Mouse (Mus musculus) left cerebral cortex, postnatal 14 days (tissue): ENCODE measurements around the gene Lamb3. TPM values are rescaled to one million over a fixed set of nuclear protein-coding genes. Genes with fewer than 3 reads are reported as not detected.

Source experiments
- DNase-seq, 2 experiments: peaks; one replicate each; pipeline ENCODE4 v3.0.0; 2021 to 2022; ENCODE audit warnings: low spot score in 2 of 2, mixed read lengths in 1 of 2
- intact Hi-C: fragments of 180-260 bp; cut with DNase I; formaldehyde crosslinking; loops from one replicate; pipeline ENCODE4 v1.15.1; 2025
- long read RNA-seq, 2 experiments: library from polyadenylated mRNA; stranded (forward); transcript quantifications; one replicate each; pipeline ENCODE4 v2.0.0; 2021
- total RNA-seq, 2 experiments: library from RNA; stranded (reverse); gene quantifications; 2 replicates each; pipeline ENCODE4 v1.2.3; 2021

Gene Lamb3
- total RNA-seq, result 1 to 10 TPM; 1.6 to 3.0 TPM
- long read RNA-seq, experiment 1, partial matches to known transcripts, result 2 of 4 reads
- long read RNA-seq, experiment 1, other reads (novel, unspliced or antisense), result 2 of 4 reads
- long read RNA-seq, experiment 2, partial matches to known transcripts, result 4 of 5 reads
- long read RNA-seq, experiment 2, other reads (novel, unspliced or antisense), result 1 of 5 reads

- no peak for DNase-seq
- intact Hi-C loops, result loop anchor here (5.0 kb wide), 3 partner anchors 45 to 175 kb away; no protein-coding TSS in a partner anchor
Measured at GRCm38 (mm10) chr1:193207503-193207902, at the start of gene Lamb3. Gene Lamb3, plus strand, starts transcription at chr1:193207699.

DNA sequence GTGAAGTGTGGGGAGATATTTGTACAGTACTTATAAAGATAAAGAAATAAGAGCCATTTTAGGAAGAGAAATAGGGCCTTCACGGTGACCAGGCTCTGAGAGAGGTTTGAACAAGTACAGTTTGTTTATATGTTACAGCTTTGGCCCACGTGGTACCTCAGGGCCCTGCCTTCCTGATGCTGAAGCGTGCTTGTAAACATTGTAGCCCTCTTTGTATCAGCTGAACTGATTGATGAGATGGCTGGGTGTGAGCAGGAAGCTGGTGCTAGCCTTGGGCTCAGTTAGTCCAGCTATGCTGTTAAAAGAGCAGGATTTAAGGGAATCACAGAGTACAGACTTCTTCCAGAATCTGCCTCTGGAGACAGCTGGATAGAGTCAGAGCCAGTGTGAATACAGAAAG lies 48.3 kb upstream of the Lamb3 start:
- DNase-seq, result no peak
- intact Hi-C loops, result no loop called here

DNA sequence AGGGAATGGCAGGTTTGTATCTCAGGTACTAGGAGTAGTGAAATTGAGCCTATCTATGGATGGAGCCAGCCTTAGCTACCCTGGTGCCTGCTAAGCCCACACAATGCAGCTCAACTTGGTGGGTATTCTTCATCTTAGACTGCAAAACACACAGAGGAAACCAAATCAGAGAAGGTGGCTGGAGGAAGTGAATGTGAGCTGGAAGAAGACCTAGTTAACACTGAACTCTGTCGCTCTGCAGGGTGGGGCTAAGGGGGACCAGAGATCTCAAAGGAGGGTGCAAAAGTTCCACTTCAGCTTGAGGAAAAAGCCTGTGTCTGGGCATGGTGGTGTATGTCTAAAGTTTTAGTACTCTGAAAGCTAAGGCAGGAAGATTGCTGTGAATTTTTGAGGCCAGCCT lies 47.9 kb upstream of the Lamb3 start:
- intact Hi-C loops, result no loop called here
- no peak for DNase-seq

DNA sequence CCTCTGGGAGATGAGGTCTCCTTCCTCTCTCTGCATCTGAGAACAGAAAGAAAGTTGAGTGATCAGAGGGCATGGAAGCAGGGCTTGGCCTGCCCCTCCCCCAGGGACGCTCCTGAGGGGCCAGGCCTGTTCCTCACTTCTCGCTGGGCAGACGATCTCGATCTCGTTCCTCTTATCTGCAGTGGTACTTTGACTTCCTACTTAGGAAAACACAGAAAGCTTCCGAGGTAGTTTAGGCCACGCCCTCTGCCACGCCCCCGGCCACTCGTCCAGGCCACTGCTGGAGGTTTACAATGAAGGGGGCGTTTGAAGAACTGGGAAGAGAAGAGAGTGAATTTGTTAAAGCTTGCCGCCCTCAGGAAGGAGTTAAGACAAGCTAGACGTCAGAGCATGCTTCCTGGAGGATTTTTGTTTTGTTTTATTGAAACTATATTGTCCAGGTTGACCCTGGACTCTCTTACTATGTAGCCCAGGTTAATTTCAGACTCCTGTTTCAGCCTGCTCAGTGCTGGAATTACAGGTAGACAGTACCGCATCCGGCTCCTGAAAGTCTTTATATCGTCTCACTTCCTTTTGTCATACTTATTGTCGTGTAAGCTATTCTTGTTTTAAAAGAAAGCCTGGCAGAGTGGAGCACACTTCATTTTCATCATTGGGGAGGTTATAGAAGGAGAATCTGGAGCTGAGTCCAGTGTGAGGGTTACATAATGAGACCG lies 47.0 kb upstream of the Lamb3 start:
- peak in 1 of 2 experiments; percentile 23 for DNase-seq
- intact Hi-C loops, result no loop called here

- no peak for DNase-seq
- intact Hi-C loops, result no loop called here
Measured at GRCm38 (mm10) chr1:193167746-193168145, 39.8 kb upstream of the Lamb3 start, which contains the start of gene A130010J15Rik. Gene A130010J15Rik, plus strand, starts transcription at chr1:193168046.

- intact Hi-C loops, result no loop called here
- DNase-seq, result no peak
Measured at GRCm38 (mm10) chr1:193169228-193169627, 38.3 kb upstream of the Lamb3 start.

DNA sequence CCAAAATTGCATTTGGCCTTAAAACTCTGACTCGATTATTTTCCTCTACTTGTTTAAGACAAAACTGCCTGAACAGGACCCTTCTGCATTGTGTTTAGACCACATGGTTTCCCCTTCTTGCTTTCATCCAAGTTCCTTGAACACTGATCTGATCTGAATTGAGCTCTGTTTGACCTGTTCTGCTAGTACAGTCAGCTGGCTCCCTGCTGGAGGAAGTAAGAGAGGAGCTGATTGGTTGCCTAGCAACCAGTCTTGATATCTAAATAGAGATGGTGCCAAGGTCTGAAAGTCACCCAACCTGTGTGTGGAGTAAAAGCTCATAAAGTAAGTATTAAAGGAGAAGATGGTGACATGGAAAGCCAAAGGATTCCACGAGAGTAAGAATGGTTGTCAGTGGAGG lies 37.6 kb upstream of the Lamb3 start:
- DNase-seq, result peak in 1 of 2 experiments; percentile 20
- intact Hi-C loops, result loop anchor here (5.0 kb wide), 1 partner anchor 38 kb away; the partner anchor contains the start of gene Diexf

DNA sequence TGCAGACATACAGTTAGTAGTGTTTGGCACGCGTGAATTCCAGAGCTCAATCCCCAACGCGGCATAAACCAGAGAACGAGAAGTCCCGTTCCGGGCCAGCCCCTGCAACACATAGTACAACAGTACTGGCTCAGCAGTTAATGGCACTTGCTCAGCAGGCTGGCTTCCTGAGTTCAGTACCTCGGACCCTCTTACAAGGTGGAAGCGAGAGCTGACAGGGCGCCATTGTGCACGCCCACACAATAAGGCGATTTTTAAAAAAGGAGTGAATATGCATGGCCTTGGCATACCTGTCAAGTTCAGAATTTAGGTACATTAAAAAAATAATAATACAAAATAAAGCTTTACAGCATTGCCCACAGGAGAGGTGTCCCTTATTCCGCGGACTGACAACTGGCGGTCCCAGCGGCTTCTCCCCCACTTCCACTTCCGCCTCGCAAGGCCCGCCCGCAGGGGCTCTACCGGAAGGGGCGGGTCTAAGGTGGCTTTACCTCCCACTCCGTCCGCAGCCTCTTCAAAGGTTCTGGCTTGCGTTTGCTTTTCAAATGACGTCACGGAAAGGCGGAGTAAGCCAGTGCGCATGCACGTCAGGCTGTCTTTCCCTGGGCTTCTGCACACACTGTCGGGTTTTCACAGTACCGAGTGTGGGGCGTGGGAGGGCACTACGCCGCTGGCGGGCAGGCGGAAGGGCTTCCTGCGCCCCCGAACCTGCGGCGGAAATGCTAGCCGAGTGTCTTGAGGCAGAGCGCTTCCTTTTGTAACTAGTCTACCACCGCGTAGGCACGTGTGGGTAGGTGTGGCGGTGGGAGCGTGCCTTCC lies 34.3 kb upstream of the Lamb3 start:
- intact Hi-C loops, result loop anchor here (5.0 kb wide), 1 partner anchor 41 kb away; the partner anchor contains the start of gene Diexf
- DNase-seq, result peak; percentile 96 to 97

GRCm38 (mm10) chr1:193173810-193174129 lies 33.7 kb upstream of the Lamb3 start:
- no peak for DNase-seq
- intact Hi-C loops, result loop anchor here (5.0 kb wide), 1 partner anchor 41 kb away; the partner anchor contains the start of gene Diexf

GRCm38 (mm10) chr1:193174143-193174733 lies 33.3 kb upstream of the Lamb3 start:
- intact Hi-C loops, result loop anchor here (5.0 kb wide), 1 partner anchor 42 kb away; the partner anchor contains the start of gene Diexf
- no peak for DNase-seq

DNA sequence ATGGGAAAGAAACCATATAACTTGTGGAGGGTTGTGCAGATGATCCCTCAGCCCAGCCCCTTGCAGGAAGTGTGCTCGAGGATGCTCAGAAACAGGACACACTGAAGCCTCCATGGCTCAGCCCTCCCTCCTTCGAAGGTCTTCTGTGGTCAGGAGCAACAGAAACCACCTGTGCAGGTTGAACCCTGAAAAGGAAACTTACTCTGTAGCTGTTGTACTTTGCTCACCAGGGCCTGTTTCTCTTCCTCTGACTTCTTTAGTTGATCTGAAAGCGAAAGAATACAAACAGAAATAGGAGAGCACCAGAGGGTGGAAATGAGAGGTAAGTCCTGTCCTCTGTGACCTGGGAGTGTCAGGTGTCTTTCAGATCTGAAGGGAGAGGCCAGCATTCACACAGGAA lies 26.4 kb upstream of the Lamb3 start:
- intact Hi-C loops, result no loop called here
- DNase-seq, result no peak

GRCm38 (mm10) chr1:193188257-193188656 lies 19.2 kb upstream of the Lamb3 start:
- no peak for DNase-seq
- intact Hi-C loops, result no loop called here

- DNase-seq, result peak; percentile 30 to 31
- intact Hi-C loops, result no loop called here
Measured at GRCm38 (mm10) chr1:193189151-193189621, 18.3 kb upstream of the Lamb3 start.

GRCm38 (mm10) chr1:193189771-193190170 lies 17.7 kb upstream of the Lamb3 start:
- DNase-seq, result no peak
- intact Hi-C loops, result no loop called here

DNA sequence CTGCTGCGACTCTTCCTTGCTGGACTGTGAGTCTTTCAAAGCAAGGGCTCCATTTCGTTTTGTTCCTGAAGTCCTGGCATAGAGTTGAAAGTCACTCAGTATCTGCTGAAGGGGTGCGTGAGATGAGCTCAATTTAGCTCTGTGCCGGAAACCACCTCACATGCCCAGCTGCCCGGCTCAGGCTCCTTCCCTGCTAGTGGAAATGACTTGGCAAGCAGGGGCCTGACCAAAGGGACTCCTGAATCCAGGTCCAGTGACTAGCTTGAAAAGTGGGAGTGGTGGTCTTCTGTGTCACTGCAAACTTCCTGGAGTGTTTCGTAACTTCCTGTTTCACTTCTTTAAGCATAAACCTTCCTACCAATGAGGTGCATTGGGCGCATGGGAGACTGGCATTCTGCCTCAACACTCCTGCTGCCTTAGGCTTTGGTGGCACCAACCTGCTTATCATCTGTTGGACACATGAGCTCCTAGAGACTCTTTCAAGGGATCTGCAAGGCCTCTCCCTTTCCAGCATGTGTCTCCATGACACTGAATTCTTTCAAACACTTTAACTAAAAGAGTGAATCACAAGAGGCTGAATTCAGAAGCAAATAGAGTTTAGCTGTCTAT lies 15.7 kb upstream of the Lamb3 start:
- peak in 1 of 2 experiments; percentile 19 for DNase-seq
- intact Hi-C loops, result no loop called here

- no peak for DNase-seq
- intact Hi-C loops, result no loop called here
Measured at GRCm38 (mm10) chr1:193194416-193195140, 12.9 kb upstream of the Lamb3 start.

DNA sequence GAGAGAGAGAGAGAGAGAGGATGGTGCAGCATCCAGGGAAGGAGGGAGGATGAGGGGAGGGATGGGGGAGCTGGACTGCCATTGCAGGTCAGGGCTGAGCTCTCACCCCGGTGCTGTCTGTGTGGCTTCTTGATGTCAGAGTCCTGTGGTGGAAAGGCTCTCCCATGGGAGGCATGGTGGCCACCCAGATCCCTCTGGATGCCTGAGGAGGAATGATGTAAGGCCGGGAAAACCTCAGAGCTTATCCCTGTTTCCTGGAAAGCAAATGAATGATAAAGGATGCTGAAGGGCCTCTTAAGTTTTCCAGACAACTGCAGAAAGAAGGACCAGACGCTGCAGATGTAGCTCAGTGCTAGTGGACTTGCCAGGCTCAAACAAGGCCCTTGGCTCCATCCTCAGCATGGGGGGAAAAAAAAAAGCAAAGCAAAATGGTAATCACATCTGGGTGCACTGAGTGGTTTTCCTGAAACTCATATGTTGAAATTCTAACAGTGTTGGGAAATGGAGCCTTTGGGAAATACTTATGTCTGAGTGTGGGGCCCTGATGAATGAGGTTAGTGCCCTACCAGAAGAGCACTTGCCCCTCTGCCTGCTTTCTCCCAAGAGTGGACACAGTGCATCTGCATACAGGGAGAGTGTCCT lies 12.2 kb upstream of the Lamb3 start:
- DNase-seq, result no peak
- intact Hi-C loops, result no loop called here
